Mouse (Mus musculus) left cerebral cortex, adult 11 months (tissue): ENCODE measurements around the gene Gm9268.
"Not testable (repeated sequence)": the region's sequence is repeated elsewhere in the genome, so short reads cannot be mapped to it uniquely, and the experiment has no call there.

ENCODE experiments used
- DNase-seq: peaks from one replicate; pipeline ENCODE4 v3.0.0; 2022; ENCODE audit warnings: low spot score

Gene Gm9268

GRCm38 (mm10) chr7:43018465-43018864 is at the start of gene Gm9268:
Gene Gm9268 (plus strand): TSS chr7:43018765.
- not testable (repeated sequence) for DNase-seq

GRCm38 (mm10) chr7:42980098-42980497 is 38.5 kb upstream of the Gm9268 start:
- no peak for DNase-seq

GRCm38 (mm10) chr7:42980739-42981138 is 37.8 kb upstream of the Gm9268 start:
- no peak for DNase-seq

GRCm38 (mm10) chr7:43077831-43078230 is 59.3 kb downstream of the Gm9268 start:
- no peak for DNase-seq
